Mouse (Mus musculus): ENCODE measurements around the gene Myadml2.

Gene Myadml2

DNA sequence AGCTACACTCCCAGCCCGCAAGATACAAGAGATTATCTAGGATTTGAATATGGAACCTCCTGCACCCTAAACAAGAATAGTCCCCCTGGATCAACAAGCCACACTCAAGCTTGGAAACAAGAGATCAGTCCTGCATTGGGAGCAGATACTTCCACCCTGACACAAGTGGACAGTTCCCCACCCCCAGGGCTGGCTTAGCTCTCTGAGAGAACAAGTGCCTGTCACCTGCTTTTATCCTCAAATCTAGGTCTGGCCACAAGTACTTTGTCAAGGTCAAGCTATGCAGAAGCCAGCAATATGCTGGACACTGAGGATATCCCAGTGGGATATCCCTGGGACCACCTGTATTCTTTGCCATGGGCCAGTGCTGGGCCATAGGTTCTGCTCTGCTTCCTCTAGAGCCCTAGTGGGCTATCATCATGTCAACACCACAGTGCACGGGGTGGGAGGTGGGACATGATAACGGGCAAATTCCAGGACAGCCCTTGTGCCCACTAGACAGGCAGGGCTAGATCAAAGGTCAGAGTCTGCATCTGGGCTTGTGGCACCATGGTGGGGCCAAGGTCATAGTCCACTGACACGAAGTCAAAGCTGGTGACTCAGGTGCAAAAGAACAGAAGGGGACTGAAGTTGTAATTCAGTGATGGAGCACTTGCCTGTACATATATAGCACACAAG, 31.2 kb downstream of the Myadml2 start:
- in situ Hi-C loops (cut with MboI; ENCODE audit: unreplicated experiment in 2 of 2) = loop anchor here (5.0 to 25.0 kb wide), 4 partner anchors 34 to 171 kb away; partner anchors contain the start of genes Arhgdia (in 1 of the 2), Dus1l (in 1 of the 2), Gps1 (in 1 of the 2) and Rfng (in 1 of the 2)

DNA sequence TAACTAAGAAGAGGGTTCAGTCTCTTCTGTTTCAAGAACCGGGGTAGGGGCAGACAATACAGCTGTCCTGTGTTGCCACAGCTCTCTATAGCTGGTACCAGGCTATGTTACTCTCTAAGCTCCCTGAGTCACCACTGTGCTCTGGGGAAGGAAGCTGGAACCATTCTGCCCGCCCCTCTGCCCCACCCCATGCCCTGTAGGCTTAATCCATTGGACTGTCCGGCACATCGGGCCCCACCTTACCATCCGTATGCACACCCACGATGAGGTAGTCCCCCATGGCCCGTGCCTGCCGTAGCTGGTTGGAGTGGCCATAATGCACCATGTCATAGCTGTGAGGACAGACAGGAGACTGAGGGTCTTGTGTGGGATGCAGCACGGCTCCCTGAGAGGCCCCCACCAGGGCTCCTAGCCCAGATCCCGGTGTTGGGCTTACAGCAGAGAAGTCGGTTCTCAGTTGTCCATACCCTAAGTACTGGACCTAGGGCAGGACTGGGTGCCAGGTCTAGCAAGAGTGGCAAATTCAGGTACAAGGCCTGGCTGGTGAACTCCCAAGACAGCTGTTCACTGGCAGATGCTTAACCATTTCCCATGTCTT, 32.3 kb downstream of the Myadml2 start:
- in situ Hi-C loops (cut with MboI; ENCODE audit: unreplicated experiment in 2 of 2) = loop anchor here (5.0 to 25.0 kb wide), 4 partner anchors 33 to 172 kb away; partner anchors contain the start of genes Arhgdia (in 1 of the 2), Dus1l (in 1 of the 2), Gps1 (in 1 of the 2) and Rfng (in 1 of the 2)

DNA sequence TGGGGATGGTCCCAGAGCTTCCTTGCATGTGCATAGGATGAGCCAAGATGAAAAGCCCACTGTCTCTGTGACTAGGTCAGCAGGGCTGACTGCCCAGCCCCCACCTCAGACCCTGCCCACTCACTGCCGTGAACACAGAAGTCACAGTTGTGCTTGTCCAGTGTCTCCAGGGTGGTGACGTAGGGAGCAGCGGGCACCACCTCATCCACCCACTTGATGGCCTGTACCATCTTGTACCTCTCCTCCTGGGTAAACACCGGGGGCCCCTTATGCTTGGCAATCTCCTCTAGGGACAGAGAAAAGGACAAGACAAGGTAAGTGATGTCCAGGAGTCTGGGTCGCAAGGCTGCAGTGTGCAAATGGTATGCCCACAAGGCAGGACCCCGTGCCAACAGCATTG, 32.8 kb downstream of the Myadml2 start:
- in situ Hi-C loops (cut with MboI; ENCODE audit: unreplicated experiment in 2 of 2) = loop anchor here (5.0 to 25.0 kb wide), 4 partner anchors 33 to 172 kb away; partner anchors contain the start of genes Arhgdia (in 1 of the 2), Dus1l (in 1 of the 2), Gps1 (in 1 of the 2) and Rfng (in 1 of the 2)

DNA sequence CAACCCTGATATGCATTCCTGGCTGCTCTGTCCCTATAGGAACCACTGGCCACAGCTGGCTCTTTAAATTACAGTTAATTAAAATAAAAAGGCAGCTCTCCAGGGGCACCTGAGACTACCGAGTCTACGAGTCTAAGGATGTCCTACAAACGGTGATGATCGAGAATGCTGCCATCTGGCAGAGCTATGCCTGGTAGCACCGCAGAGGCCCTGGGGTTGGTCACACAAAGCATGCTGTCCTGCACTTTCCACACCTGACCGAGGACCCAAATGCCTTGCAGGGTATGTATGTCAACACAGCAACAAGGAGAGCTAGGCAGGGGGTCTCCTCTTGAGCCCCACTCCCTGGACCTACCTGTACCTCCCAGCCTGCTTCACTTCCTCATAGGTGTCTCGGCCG, 34.0 kb downstream of the Myadml2 start:
- in situ Hi-C loops (cut with MboI; ENCODE audit: unreplicated experiment in 2 of 2) = loop anchor here in 1 of 2 experiments (25.0 kb wide), 1 partner anchor 173 kb away; the partner anchor contains the start of genes Dus1l, Gps1 and Rfng

DNA sequence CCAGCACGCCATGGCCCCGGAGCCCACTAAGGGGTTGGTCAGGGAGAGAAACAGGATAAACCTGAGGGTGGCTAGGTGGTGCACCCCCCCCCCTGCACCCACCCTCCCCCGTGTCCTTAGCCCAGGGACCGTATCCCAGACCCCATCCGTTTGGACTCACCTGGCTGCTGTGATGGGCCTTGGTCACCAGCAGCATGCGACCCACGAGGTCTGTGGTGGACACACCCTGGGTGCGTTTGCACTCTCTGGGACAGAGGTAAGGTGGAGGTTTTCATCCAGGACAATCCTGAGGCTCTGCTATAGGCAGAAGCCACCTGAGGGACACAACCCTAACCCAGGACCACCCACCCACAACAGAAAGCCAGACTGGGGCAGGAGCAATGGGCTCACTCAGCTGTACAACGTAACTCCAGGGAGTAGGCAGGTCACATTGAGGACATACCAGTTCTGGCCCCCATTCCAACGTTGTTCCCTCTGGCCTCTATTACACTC, 34.4 kb downstream of the Myadml2 start:
- in situ Hi-C loops (cut with MboI; ENCODE audit: unreplicated experiment in 2 of 2) = loop anchor here in 1 of 2 experiments (25.0 kb wide), 1 partner anchor 174 kb away; the partner anchor contains the start of genes Dus1l, Gps1 and Rfng

DNA sequence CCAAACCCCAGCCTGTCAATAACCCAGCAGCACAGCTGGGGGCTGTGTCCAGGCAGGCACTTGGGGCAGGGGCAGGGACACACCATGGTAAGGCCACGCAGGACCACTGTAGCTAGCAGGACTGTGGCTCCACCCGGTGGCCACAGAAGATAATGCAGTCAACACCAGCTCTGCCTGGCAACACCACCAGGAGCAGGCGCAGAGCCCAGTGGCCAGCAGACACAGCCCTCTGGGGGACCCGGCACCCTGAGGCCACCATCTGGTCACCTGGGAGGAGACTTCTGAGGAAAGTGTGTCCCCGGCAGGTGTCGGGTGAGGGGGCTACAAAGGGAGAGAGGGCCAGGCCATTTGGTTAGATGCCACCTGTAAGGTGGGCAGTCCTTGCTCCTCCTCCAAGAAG, 35.2 kb downstream of the Myadml2 start:
- in situ Hi-C loops (cut with MboI; ENCODE audit: unreplicated experiment in 2 of 2) = loop anchor here in 1 of 2 experiments (25.0 kb wide), 1 partner anchor 175 kb away; the partner anchor contains the start of genes Dus1l, Gps1 and Rfng

DNA sequence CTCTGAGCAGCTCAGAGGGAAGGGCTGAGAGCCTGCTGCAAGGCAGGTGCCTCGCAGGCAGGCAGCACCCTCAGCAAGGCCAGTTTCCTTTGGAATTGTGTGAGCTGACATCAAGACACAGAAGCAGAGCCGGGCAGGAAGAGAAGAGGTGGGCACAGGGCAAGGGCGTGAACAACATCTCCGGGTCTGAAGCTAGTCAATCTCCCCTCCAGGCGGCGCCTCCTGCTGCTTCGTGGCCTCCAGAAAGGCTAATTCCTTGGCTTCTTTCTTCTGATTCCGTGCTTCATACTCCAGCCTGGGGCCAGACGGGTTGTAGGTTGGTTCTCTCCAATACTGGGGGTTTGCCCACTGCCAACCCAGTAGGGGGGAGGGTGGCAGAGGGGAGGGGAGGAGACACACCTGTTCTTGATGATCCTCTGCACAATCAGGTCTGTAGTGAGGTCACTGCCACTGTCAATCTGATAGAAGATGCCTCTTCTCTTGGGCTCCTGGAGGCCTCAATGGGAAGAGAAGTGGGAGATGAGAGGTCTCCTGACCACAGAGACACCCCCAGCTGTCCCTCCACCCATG, 37.4 kb downstream of the Myadml2 start:
- in situ Hi-C loops (cut with MboI; ENCODE audit: unreplicated experiment in 2 of 2) = loop anchor here in 1 of 2 experiments (25.0 kb wide), 1 partner anchor 177 kb away; the partner anchor contains the start of genes Dus1l, Gps1 and Rfng

DNA sequence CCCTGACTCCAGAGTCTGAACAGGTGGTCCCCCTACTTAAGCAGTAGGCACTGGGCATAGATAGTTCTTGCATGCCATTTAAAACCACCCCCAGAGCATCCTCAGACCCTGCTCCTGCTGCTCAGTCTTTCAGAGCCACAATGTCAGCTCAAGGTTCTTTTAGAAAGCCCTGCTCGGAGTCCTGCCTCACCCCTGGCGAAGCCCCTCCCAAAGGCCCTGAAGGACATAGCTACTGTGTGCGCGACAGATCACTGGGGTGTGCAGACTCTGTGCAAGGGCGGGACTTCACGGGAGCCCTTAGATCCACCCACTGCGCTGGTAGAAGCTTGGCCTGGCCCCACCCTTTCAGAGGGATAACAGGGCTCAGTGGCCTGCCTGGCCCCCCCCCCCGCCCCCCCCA, 38.7 kb downstream of the Myadml2 start:
- in situ Hi-C loops (cut with MboI; ENCODE audit: unreplicated experiment in 2 of 2) = loop anchor here in 1 of 2 experiments (25.0 kb wide), 1 partner anchor 178 kb away; the partner anchor contains the start of genes Dus1l, Gps1 and Rfng

DNA sequence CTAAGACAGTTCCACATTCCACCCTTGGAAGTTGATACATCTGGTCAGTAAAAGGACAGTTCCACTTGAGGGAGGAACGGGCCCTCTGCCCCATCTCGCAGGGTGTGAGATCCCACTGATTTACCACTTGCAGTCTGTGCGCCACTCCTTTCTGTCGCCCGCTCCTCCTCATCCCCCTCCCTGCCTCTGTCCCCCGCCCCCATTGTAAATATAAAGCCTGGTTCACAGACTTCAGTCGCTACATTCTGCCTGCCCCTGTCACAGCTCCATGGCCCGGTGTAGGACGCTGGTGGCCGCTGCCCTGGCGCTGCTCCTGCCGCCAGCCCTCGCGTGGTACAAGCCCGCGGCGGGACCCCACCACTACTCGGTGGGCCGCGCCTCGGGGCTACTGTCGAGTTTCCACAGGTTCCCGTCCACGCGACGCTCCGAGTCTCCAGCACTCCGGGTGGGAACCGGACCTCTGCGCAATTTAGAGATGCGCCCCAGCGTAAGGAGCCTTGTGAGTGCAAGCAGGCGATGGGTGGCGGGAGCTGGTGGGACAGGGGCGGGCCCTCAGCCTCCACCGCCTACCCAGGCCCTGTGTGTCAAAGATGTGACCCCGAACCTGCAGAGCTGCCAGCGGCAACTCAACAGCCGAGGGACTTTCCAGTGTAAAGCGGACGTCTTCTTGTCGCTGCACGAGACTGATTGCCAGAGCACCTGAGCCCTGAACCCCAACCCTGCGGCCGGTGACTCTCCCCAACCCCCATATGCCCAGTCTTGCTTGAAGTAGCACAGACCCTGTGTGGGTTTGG, 39.5 kb downstream of the Myadml2 start, which contains the start of gene Npb:
TSS of gene Npb (plus strand) at position 237 of the 794 bp plus-strand sequence.
- in situ Hi-C loops (cut with MboI; ENCODE audit: unreplicated experiment in 2 of 2) = loop anchor here in 1 of 2 experiments (25.0 kb wide), 1 partner anchor 179 kb away; the partner anchor contains the start of genes Dus1l, Gps1 and Rfng

DNA sequence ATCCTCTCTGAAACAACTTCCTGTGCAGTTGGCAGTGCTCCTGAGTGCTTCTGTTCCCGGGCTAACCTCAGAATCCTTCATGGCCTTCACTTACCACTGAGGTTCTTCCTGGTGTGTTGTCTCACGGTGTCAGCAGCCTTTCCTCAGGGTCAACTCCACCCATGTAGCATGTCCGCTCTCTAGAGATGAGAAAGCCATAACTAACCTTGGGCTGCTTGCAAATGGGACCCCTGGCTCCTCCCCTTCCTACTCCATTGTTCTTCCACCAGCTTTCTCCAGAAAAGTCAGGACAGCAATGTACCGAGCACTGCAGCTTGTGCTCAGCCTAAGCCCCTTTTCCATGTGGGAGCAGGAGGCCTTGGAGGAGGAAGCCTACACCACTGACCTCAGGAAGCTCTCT, 41.2 kb downstream of the Myadml2 start:
- in situ Hi-C loops (cut with MboI; ENCODE audit: unreplicated experiment in 2 of 2) = loop anchor here in 1 of 2 experiments (25.0 kb wide), 1 partner anchor 181 kb away; the partner anchor contains the start of genes Dus1l, Gps1 and Rfng

DNA sequence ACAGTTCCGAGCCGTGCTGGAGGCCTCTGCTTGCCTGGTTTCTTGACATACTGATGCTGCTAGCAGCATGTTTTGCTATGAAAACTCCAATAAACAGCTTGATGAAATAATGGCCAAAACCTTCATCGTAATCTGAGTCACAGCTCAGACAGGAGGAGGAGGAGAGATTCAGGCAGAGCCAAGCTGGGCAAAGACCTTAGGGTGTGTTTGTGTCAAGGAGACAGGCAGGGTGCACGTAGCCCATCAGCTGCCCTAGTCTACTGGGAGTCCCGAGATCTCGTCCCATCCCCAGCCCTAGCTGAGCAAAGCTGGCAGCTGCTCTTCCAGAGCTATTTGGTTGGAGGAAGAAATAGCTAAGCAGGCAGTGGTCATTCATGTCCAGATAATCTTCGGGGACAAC, 42.3 kb downstream of the Myadml2 start:
- in situ Hi-C loops (cut with MboI; ENCODE audit: unreplicated experiment in 2 of 2) = loop anchor here in 1 of 2 experiments (25.0 kb wide), 1 partner anchor 182 kb away; the partner anchor contains the start of genes Dus1l, Gps1 and Rfng

DNA sequence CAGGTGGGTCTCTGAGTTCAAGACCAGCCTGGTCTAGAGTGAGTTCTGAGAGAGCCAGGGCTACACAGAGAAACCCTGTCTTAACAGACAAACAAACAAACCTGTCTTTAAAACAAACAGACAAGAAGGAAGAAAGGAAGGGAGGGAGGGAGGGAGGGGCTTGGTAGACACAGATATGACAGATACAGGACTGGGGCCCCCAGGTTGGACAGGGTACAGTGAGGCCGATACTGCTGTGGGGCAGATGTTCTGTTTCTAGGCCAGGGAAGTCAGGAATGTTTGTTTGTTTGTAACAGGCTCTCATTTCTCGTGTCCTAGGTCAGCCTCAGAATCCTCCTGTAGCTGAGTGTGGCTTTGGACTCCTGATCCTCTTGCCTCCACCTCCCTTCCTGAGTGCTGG, 44.4 kb downstream of the Myadml2 start:
- in situ Hi-C loops (cut with MboI; ENCODE audit: unreplicated experiment in 2 of 2) = loop anchor here in 1 of 2 experiments (25.0 kb wide), 1 partner anchor 184 kb away; the partner anchor contains the start of genes Dus1l, Gps1 and Rfng

DNA sequence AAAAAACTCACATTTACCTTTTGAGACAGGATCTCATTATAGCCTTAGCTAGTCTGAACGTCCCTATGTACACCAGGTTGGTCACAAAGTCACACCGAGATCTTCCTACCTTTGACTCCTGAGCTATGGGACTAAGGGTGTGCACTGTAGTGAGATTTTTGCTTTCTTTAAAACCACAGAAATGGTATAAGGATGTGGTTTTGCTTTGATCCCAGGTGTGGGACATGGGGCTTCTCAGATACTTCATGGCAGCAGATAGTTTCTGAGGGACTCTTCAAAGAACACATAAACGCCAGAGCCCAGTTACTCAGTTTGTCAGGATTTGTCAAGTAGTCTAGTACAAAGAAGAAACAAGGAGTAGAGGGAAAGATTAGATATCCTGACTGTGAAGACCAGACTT, 47.2 kb downstream of the Myadml2 start:
- in situ Hi-C loops (cut with MboI; ENCODE audit: unreplicated experiment in 2 of 2) = loop anchor here in 1 of 2 experiments (25.0 kb wide), 1 partner anchor 187 kb away; the partner anchor contains the start of genes Dus1l, Gps1 and Rfng

DNA sequence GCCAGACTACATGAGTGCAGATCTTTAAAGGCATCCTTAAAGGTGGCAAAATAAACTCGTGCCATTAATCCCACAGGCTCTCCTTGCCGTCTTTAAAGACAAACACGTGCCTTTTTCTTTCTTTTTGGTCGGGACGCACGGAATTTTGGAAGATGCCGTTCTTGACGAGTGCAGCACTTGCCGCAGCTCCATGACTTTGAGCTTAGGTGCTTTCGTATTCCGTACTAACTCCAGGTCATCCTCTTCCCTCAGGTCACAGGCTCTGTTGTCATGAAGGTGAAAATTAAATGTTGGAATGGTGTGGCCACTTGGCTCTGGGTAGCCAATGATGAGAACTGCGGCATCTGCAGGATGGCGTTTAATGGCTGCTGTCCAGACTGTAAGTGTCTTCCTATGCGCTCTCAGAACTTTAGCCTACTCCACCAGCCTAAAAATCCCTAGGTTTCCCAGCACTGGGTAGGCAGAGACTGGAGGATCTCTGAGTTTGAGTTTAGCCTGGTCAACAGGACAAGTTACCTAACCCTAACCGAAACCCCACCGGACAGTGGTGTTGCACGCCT, 48.9 kb downstream of the Myadml2 start:
- in situ Hi-C loops (cut with MboI; ENCODE audit: unreplicated experiment in 2 of 2) = no loop called here

DNA sequence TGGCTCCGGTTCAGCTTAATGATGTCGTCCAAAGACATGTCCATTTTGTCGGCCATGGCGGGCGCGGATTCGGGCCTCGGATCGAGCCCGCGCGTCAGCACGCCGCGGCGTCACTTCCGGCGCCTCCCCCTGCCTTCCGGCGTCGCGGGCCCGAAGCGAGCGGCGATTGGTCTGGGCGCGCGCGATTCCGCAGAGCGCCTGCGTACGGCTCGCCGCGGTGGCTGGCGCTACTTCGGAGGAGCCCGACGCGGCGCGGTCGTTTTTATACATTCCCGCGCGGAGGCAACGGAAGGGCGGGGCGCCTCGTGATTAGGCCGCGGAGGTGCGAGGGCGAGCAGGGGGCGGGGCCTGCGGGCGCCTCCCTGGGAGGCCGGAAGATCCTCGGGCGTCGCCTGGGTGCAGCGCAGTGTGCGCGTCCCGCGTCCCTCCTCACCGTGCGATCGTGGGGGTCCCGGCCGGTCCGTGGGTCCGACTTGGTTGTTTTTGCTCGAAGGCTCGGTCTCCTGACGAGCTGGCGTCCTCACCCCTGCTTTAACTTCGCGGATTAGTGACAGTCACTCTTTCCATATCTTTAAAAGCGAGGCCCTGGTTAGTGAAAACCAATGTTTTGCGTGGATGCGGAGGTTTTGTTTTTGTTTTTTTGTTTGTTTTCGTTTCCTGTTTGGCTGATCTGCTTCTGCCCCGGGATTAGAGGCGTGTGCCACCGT, 49.5 kb downstream of the Myadml2 start, which contains the start of the genes Alyref and Anapc11:
TSS of gene Alyref (minus strand) at position 83 of the 707 bp plus-strand sequence.
TSS of gene Anapc11 (plus strand) at position 139 of the 707 bp plus-strand sequence.
- in situ Hi-C loops (cut with MboI; ENCODE audit: unreplicated experiment in 2 of 2) = no loop called here

DNA sequence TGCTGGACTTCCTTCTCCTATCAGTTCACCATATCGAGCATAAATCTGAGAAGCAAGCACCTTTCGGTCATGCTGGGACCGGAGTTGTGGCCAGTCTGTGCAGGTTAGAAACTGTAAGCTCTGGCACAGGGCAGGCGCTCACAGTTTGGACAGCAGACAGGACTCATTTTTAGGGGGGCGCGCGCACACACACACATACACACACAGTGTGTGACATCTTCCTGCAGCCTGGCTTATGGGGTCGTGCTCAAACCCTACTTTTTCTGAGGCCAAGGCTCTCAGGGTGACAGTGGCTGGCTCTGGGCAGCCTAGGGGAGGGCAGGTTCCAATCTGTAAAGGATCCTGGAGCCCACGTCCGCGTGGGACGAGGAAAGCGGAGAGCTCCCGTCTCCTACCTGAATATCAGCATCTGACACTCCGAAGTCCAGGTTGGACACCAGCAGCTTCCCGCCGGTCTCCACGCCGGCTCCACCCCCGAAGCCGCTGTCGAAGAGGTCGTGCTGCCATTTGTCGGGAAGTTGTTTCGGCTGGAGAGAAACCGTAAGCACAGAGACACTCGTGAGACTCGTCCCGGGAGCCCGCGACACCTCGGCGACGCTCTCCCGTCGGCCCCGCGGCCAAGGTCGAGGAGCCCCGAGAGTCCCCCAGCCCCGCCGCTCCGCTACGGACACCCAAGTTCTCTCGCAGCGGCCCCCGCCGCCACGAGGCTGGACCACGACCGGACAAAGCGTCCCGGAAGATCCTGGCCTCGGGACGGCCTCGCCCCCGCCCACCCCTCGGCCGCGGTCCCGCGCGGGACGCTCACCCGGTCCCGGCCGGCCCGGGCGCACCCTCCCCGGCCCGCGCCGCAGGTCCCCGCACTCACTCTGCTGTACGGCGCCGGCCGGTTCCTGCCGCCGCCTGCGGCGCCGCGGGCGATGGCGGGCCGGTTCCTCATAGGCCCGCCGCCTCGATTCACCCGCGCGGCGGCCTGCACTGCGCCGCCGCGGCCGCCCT, 50.4 kb downstream of the Myadml2 start:
- in situ Hi-C loops (cut with MboI; ENCODE audit: unreplicated experiment in 2 of 2) = no loop called here
